Mouse (Mus musculus): ENCODE results near the gene S100z. TPM values are rescaled to one million over a fixed set of nuclear protein-coding genes. Genes with fewer than 3 reads are reported as not detected.

The S100z gene
- total and polyA plus RNA-seq, 3 experiments: not detected

GRCm38 (mm10) chr13:95491327-95491726 lies 12.8 kb upstream of the S100z start:
- DNase-seq (ENCODE audit: low read depth, low spot score): no peak
- Histone ChIP-seq H3K27me3 (ENCODE audit: control insufficient read depth in 1 of 2, insufficient read depth in 2 of 2, low read length in 2 of 2) (peaks cover 0 to 4% of the 10 kb centered on the region in 2 experiments; a peak in 2 of 4 replicates), H3K36me3 (ENCODE audit: control insufficient read depth in 1 of 2, insufficient read depth in 2 of 2, low read length in 2 of 2) (no peaks in the 10 kb centered on the region), H3K9me3 (replicated peaks; ENCODE audit: insufficient read depth, low read length) (no peaks in the 10 kb centered on the region), H3K4me3 (ENCODE audit: control insufficient read depth in 1 of 2, insufficient read depth in 1 of 2, low read depth in 2 of 2, low read length in 2 of 2) (no peak overlapping the region), H3K27ac (ENCODE audit: control insufficient read depth, low read depth, low read length) (no peak overlapping the region), H3K79me2 (ENCODE audit: control insufficient read depth, insufficient read depth, low read length, poor library complexity) (no peaks in the 10 kb centered on the region), H3K9ac (ENCODE audit: control insufficient read depth, low read depth, low read length, poor library complexity, severe bottlenecking) (no peak overlapping the region), H3K4me1 (ENCODE audit: control insufficient read depth in 1 of 2, insufficient read depth in 2 of 2, low read length in 2 of 2) (no peaks in the 10 kb centered on the region)
- TF ChIP-seq USF1 (IDR thresholded peaks at IDR 0.05; ENCODE audit: low read depth, low read length) (no peak), POLR2AphosphoS2 (IDR thresholded peaks at IDR 0.05; ENCODE audit: low read length) (no peak), RCOR1 (IDR thresholded peaks at IDR 0.05; ENCODE audit: low read depth, low read length) (no peak), MXI1 (IDR thresholded peaks at IDR 0.05; ENCODE audit: low read depth, low read length) (no peak), TCF12 (IDR thresholded peaks at IDR 0.05; ENCODE audit: low read depth, low read length) (no peak), E2F4 (IDR thresholded peaks at IDR 0.05; ENCODE audit: borderline replicate concordance, low read depth, low read length) (no peak)

GRCm38 (mm10) chr13:95484664-95485063 lies 6.1 kb upstream of the S100z start:
- no peak overlapping the region for H3K27ac ChIP-seq (ENCODE audit: control insufficient read depth, low read depth, low read length)
- no peaks in the 10 kb centered on the region for H3K36me3 ChIP-seq (ENCODE audit: control insufficient read depth in 1 of 2, insufficient read depth in 2 of 2, low read length in 2 of 2)
- no peaks in the 10 kb centered on the region for H3K79me2 ChIP-seq (ENCODE audit: control insufficient read depth, insufficient read depth, low read length, poor library complexity)
- H3K9ac ChIP-seq (ENCODE audit: control insufficient read depth, low read depth, low read length, poor library complexity, severe bottlenecking): no peak overlapping the region
- no peaks in the 10 kb centered on the region for H3K9me3 ChIP-seq (replicated peaks; ENCODE audit: insufficient read depth, low read length)
- TF ChIP-seq POLR2A (IDR thresholded peaks at IDR 0.05; ENCODE audit: control insufficient read depth in 1 of 2, insufficient read depth in 1 of 2, low read depth in 1 of 2, low read length in 2 of 2, poor library complexity in 1 of 2) (no peak), CHD2 (IDR thresholded peaks at IDR 0.05; ENCODE audit: low read length) (no peak), CTCF (IDR thresholded peaks at IDR 0.05 in 2 of 3, conservative IDR thresholded peaks at IDR 0.05 in 1 of 3; ENCODE audit: control insufficient read depth in 1 of 3, insufficient read depth in 1 of 3, low read depth in 2 of 3, low read length in 3 of 3, poor library complexity in 1 of 3, severe bottlenecking in 1 of 3) (no peak), GABPA (IDR thresholded peaks at IDR 0.05; ENCODE audit: low read depth, low read length) (no peak)
- no peak overlapping the region for H3K4me3 ChIP-seq (ENCODE audit: control insufficient read depth in 1 of 2, insufficient read depth in 1 of 2, low read depth in 2 of 2, low read length in 2 of 2)
- H3K4me1 ChIP-seq (ENCODE audit: control insufficient read depth in 1 of 2, insufficient read depth in 2 of 2, low read length in 2 of 2): no peaks in the 10 kb centered on the region
- DNase-seq (ENCODE audit: low read depth, low spot score): no peak
- H3K27me3 ChIP-seq (ENCODE audit: control insufficient read depth in 1 of 2, insufficient read depth in 2 of 2, low read length in 2 of 2): no peaks in the 10 kb centered on the region; a peak in 1 of 4 replicates

- TF ChIP-seq CTCF (IDR thresholded peaks at IDR 0.05 in 2 of 3, conservative IDR thresholded peaks at IDR 0.05 in 1 of 3; ENCODE audit: control insufficient read depth in 1 of 3, insufficient read depth in 1 of 3, low read depth in 2 of 3, low read length in 3 of 3, poor library complexity in 1 of 3, severe bottlenecking in 1 of 3) (peak; percentile 65 to 82 (median 72)), ZC3H11A (IDR thresholded peaks at IDR 0.05; ENCODE audit: low read depth, low read length) (peak; percentile 94), E2F4 (IDR thresholded peaks at IDR 0.05; ENCODE audit: borderline replicate concordance, low read depth, low read length) (no peak), MXI1 (IDR thresholded peaks at IDR 0.05; ENCODE audit: low read depth, low read length) (0 out of 2 replicates have a peak, but pooled peaks have one; percentile 22), RAD21 (IDR thresholded peaks at IDR 0.05; ENCODE audit: low read depth, low read length) (peak; percentile 87), SMC3 (IDR thresholded peaks at IDR 0.05; ENCODE audit: low read depth, low read length) (peak; percentile 93), MAX (IDR thresholded peaks at IDR 0.05; ENCODE audit: low read length) (no peak)
- H3K4me1 ChIP-seq (ENCODE audit: control insufficient read depth in 1 of 2, insufficient read depth in 2 of 2, low read length in 2 of 2): peaks cover 4 to 8% of the 10 kb centered on the region in 2 experiments
- H3K79me2 ChIP-seq (ENCODE audit: control insufficient read depth, insufficient read depth, low read length, poor library complexity): no peaks in the 10 kb centered on the region
- peaks cover 0 to 2% of the 10 kb centered on the region in 2 experiments; a peak in 2 of 4 replicates for H3K36me3 ChIP-seq (ENCODE audit: control insufficient read depth in 1 of 2, insufficient read depth in 2 of 2, low read length in 2 of 2)
- peak; percentile 88 for DNase-seq (ENCODE audit: low read depth, low spot score)
- no peak overlapping the region for H3K27ac ChIP-seq (ENCODE audit: control insufficient read depth, low read depth, low read length)
- H3K4me3 ChIP-seq (ENCODE audit: control insufficient read depth in 1 of 2, insufficient read depth in 1 of 2, low read depth in 2 of 2, low read length in 2 of 2): no peak overlapping the region
- no peaks in the 10 kb centered on the region; a peak in 1 of 4 replicates for H3K27me3 ChIP-seq (ENCODE audit: control insufficient read depth in 1 of 2, insufficient read depth in 2 of 2, low read length in 2 of 2)
- H3K9me3 ChIP-seq (replicated peaks; ENCODE audit: insufficient read depth, low read length): no peaks in the 10 kb centered on the region
- H3K9ac ChIP-seq (ENCODE audit: control insufficient read depth, low read depth, low read length, poor library complexity, severe bottlenecking): no peak overlapping the region
These were observed 2.9 kb upstream of the S100z start for GRCm38 (mm10) chr13:95481428-95481827.

Data from MEL (cell line).